Mouse (Mus musculus): Measurements from ENCODE around the gene Nfs1. TPM values are rescaled to one million over a fixed set of nuclear protein-coding genes. Genes with fewer than 3 reads are reported as not detected.
A peak's percentile ranks its signal among the peaks of the same experiment; 100 is the strongest.

Nfs1 gene
- total and polyA plus RNA-seq, 3 experiments, result 51.3 to 72.1 (median 58.6) TPM

DNA sequence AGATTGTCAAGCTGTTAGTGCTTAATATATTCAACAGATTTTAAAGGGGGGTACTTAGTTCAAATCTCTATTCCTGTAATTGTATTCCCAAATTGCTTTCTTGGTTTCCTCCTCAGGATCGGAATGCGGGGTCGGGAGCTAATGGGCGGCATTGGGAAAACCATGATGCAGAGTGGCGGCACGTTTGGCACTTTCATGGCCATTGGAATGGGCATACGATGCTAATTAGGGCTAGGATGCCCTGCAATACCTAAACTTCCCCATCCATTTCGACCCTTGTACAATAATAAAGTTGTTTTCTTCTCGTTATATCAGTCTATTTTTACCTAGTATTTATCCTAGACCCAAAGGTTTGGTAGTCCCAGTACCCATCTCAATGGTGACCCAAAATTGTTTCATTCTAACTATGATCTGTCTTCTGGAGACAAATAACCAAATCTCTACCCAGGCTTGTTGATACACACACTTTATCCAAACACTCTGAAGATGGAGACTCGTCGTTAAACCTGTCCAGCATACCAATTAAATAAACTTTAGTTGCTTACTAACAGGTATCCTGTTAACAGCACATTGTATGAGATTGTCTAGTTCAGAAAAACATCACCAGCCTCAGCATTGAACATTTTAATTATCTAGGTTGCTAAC is 1.6 kb upstream of the Nfs1 start:
- H3K9me3 ChIP-seq (replicated peaks; ENCODE audit: low read length), result no peaks in the 10 kb centered on the region
- peak overlapping the region; percentile 97 for H3K4me2 ChIP-seq (ENCODE audit: insufficient read depth, low read depth, poor library complexity, severe bottlenecking)
- H3K4me3 ChIP-seq (replicated peaks in 1 of 3; ENCODE audit: low read depth in 2 of 3, low read length in 2 of 3, poor library complexity in 1 of 3), result peak overlapping the region in 2 of 3 experiments; percentile 35 to 82
- H3K36me3 ChIP-seq (replicated peaks in 1 of 2; ENCODE audit: control insufficient read depth in 1 of 2, insufficient read depth in 1 of 2, low read length in 1 of 2), result peaks cover 34 to 53% of the 10 kb centered on the region in 2 experiments
- H3K4me1 ChIP-seq (ENCODE audit: control insufficient read depth in 1 of 2, insufficient read depth in 2 of 2), result peaks cover 0 to 16% of the 10 kb centered on the region in 2 experiments; a peak in 2 of 4 replicates
- no peaks in the 10 kb centered on the region for H3K27me3 ChIP-seq (replicated peaks)
- TF ChIP-seq IRF4 (IDR thresholded peaks at IDR 0.05; ENCODE audit: low read depth, low read length) (no peak), POLR2A (IDR thresholded peaks at IDR 0.05; ENCODE audit: low read depth, low read length) (0 out of 2 replicates have a peak, but pooled peaks have one; percentile 1), ZMIZ1 (IDR thresholded peaks at IDR 0.05; ENCODE audit: low read depth, low read length) (peak; percentile 20; the same call in 1 of the 2 replicates), POLR2AphosphoS2 (IDR thresholded peaks at IDR 0.05; ENCODE audit: low read depth, low read length) (0 out of 2 replicates have a peak, but pooled peaks have one; percentile 81)
- peaks cover 25% of the 10 kb centered on the region for H3K79me2 ChIP-seq (replicated peaks; ENCODE audit: control insufficient read depth, extremely low read depth, insufficient read depth, poor library complexity, severe bottlenecking)
- dilution Hi-C loops (cut with MboI; ENCODE audit: extremely low pct_ligation_motif_present, extremely low pct_unique_long_range_greater_than_20kb, low sequenced_read_pairs), result no loop called here
- H3K9ac ChIP-seq (ENCODE audit: insufficient read depth, low read depth), result no peak overlapping the region
- in situ Hi-C loops (cut with MboI; ENCODE audit: low pct_ligation_motif_present, low pct_unique_long_range_greater_than_20kb, low sequenced_read_pairs), result loop anchor here (25.0 kb wide), 1 partner anchor 308 kb away; the partner anchor contains the start of genes Eif6 and Fam83c
- H3K27ac ChIP-seq (ENCODE audit: insufficient read depth, low read depth), result no peak overlapping the region
- no peak for DNase-seq (ENCODE audit: extremely low read depth)

DNA sequence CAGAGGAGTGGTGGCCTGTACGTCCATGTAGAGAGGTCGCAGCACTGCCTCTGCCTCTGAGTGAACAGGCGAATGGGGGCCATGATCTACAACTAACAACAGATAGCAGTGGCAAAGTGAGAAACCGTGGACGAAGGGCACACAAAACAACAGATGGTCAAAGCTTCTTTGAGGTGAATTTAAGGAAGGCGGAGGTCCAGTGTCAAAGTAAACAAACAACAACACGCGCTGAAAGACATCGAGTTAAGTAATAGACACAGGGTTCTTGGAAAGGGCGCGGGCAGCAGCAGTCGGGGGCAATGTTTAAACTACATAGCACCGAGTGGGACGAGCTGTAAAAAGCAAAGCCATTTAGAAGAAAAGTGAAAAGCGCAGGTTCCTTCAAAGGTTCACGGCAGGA is 619 bp downstream of the Nfs1 start:
- H3K9ac ChIP-seq (ENCODE audit: insufficient read depth, low read depth), result peak overlapping the region; percentile 69
- H3K27me3 ChIP-seq (replicated peaks), result no peaks in the 10 kb centered on the region
- peaks cover 15% of the 10 kb centered on the region; the same call in 1 of the 2 replicates for H3K79me2 ChIP-seq (replicated peaks; ENCODE audit: control insufficient read depth, extremely low read depth, insufficient read depth, poor library complexity, severe bottlenecking)
- peak overlapping the region; percentile 52 to 93 (median 82) for H3K4me3 ChIP-seq (replicated peaks in 1 of 3; ENCODE audit: low read depth in 2 of 3, low read length in 2 of 3, poor library complexity in 1 of 3)
- peak; percentile 22 for DNase-seq (ENCODE audit: extremely low read depth)
- no peaks in the 10 kb centered on the region for H3K9me3 ChIP-seq (replicated peaks; ENCODE audit: low read length)
- TF ChIP-seq CTCF (conservative IDR thresholded peaks at IDR 0.05 in 1 of 2, IDR thresholded peaks at IDR 0.05 in 1 of 2; ENCODE audit: low read depth in 2 of 2, low read length in 2 of 2) (no peak), CHD2 (IDR thresholded peaks at IDR 0.05; ENCODE audit: low read length) (no peak), RAD21 (IDR thresholded peaks at IDR 0.05; ENCODE audit: low read depth, low read length) (no peak), TCF12 (IDR thresholded peaks at IDR 0.05; ENCODE audit: low read depth, low read length) (no peak), MAZ (IDR thresholded peaks at IDR 0.05; ENCODE audit: low read depth, low read length) (no peak), EP300 (IDR thresholded peaks at IDR 0.05; ENCODE audit: low read length) (no peak), NELFE (IDR thresholded peaks at IDR 0.05; ENCODE audit: low read depth, low read length) (no peak), ZNF384 (IDR thresholded peaks at IDR 0.05; ENCODE audit: low read depth, low read length) (no peak), USF1 (IDR thresholded peaks at IDR 0.05; ENCODE audit: low read depth, low read length) (no peak), ELF1 (IDR thresholded peaks at IDR 0.05; ENCODE audit: low read depth, low read length) (no peak), CHD1 (IDR thresholded peaks at IDR 0.05; ENCODE audit: low read depth, low read length) (no peak), NRF1 (IDR thresholded peaks at IDR 0.05; ENCODE audit: low read depth, low read length) (no peak), SMC3 (IDR thresholded peaks at IDR 0.05; ENCODE audit: low read depth, low read length) (no peak), JUND (conservative IDR thresholded peaks at IDR 0.05; ENCODE audit: low read depth, low read length) (no peak), ZC3H11A (IDR thresholded peaks at IDR 0.05; ENCODE audit: low read depth, low read length) (no peak)
- in situ Hi-C loops (cut with MboI; ENCODE audit: low pct_ligation_motif_present, low pct_unique_long_range_greater_than_20kb, low sequenced_read_pairs), result loop anchor here (25.0 kb wide), 1 partner anchor 306 kb away; the partner anchor contains the start of genes Eif6 and Fam83c
- H3K4me2 ChIP-seq (ENCODE audit: insufficient read depth, low read depth, poor library complexity, severe bottlenecking), result peak overlapping the region; percentile 98
- peaks cover 0 to 15% of the 10 kb centered on the region in 2 experiments; a peak in 2 of 4 replicates for H3K4me1 ChIP-seq (ENCODE audit: control insufficient read depth in 1 of 2, insufficient read depth in 2 of 2)
- dilution Hi-C loops (cut with MboI; ENCODE audit: extremely low pct_ligation_motif_present, extremely low pct_unique_long_range_greater_than_20kb, low sequenced_read_pairs), result no loop called here
- no peak overlapping the region for H3K27ac ChIP-seq (ENCODE audit: insufficient read depth, low read depth)
- H3K36me3 ChIP-seq (replicated peaks in 1 of 2; ENCODE audit: control insufficient read depth in 1 of 2, insufficient read depth in 1 of 2, low read length in 1 of 2), result peaks cover 36 to 55% of the 10 kb centered on the region in 2 experiments

All from CH12.LX (cell line).